Mouse (Mus musculus) stomach, embryonic 14.5 days (tissue): ENCODE measurements around the gene Adam3. TPM values are rescaled to one million over a fixed set of nuclear protein-coding genes. Genes with fewer than 3 reads are reported as not detected.

Source experiments
- ATAC-seq: fragments of 200-750 bp; cut with Nextera tagmentation; 2 replicates; pipeline ENCODE4 v1.8.0; 2017; ENCODE audit warnings: low read depth, moderate TSS enrichment; ENCODE audit not compliant: insufficient number of reproducible peaks, insufficient read depth, low FRiP score
- H3K27ac ChIP-seq: fragments of 300-500 bp; sonication (generic); 2 replicates; pipeline ENCODE4 v1.5.1; 2014; ENCODE audit warnings: mild to moderate bottlenecking, low read length, moderate library complexity, mixed read lengths
- H3K27me3 ChIP-seq: fragments of 300-500 bp; sonication (generic); 2 replicates; pipeline ENCODE4 v1.6.1; 2014; ENCODE audit warnings: low read length, control low read depth, mixed read lengths; ENCODE audit not compliant: control insufficient read depth, insufficient read depth
- H3K36me3 ChIP-seq: fragments of 300-500 bp; sonication (generic); 2 replicates; pipeline ENCODE4 v1.6.1; 2014; ENCODE audit warnings: mild to moderate bottlenecking, control low read depth, low read length, moderate library complexity, mixed read lengths; ENCODE audit not compliant: control insufficient read depth, insufficient read depth
- H3K4me1 ChIP-seq: fragments of 300-500 bp; sonication (generic); 2 replicates; pipeline ENCODE4 v1.6.1; 2014; ENCODE audit warnings: low read length, control low read depth, mixed read lengths; ENCODE audit not compliant: control insufficient read depth, insufficient read depth
- H3K4me2 ChIP-seq: fragments of 300-500 bp; sonication (generic); replicated peaks from 2 replicates; pipeline ENCODE4 v1.6.1; 2014; ENCODE audit warnings: low read depth, low read length, control low read depth
- H3K4me3 ChIP-seq: fragments of 300-500 bp; sonication (generic); 2 replicates; pipeline ENCODE4 v1.5.1; 2014; ENCODE audit warnings: low read depth, low read length, control low read depth
- H3K9ac ChIP-seq: fragments of 300-500 bp; sonication (generic); replicated peaks from 2 replicates; pipeline ENCODE4 v1.6.1; 2014; ENCODE audit warnings: low read depth, mild to moderate bottlenecking, control low read depth, low read length, moderate library complexity, mixed read lengths
- H3K9me3 ChIP-seq: fragments of 300-500 bp; sonication (generic); 2 replicates; pipeline ENCODE4 v1.6.1; 2016; ENCODE audit warnings: low read depth, low read length, control low read depth; ENCODE audit not compliant: control insufficient read depth
- WGBS: fragments of 180-500 bp; shearing (Covaris S2); extraction: QIAGEN DNeasy Blood & Tissue Kit; methylation state at CpG from one replicate; pipeline ENCODE4 v1.1.7; 2014; 5-methylcytosine and 5-hydroxymethylcytosine counted together
- polyA plus RNA-seq: library from polyadenylated mRNA; unstranded; fragments of >200 nt; fragmentation: Nextera tagmentation; extraction: Ambion mirVana; gene quantifications from 2 replicates; pipeline ENCODE4 v1.2.1, GENCODE M21; 2014

Gene Adam3
- polyA plus RNA-seq, result 0.10 TPM in 1 of 2 replicates, not detected in the other

DNA sequence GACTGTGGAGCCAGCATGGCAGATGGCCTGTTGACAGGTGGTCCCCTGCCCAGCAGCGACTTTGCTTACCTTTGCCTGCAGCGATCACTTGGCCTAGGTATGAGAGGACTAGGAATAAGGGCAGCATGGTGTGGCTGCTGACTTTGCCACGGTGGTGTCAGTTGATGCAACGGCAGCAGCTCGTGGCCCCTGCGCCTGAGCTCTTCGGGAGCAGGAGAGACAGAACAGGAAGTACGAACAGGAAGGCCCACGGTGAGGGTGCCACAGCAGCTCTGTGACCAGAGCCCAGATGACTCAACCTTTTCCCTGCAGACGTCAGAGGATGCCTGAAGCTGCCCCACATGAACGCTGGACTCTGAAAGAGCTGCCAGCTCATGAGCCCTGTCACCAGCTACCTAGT, at the start of gene Adam3:
Adam3 (minus strand) TSS at position 223 of the 400 bp plus-strand sequence.
- no peak within 1 kb of the TSS for H3K27ac ChIP-seq
- H3K4me1 ChIP-seq, result no peaks in the 10 kb centered on the region
- no peaks in the 10 kb centered on the region for H3K27me3 ChIP-seq
- no peak within 1 kb of the TSS for H3K9ac ChIP-seq
- ATAC-seq, result no peak
- H3K4me3 ChIP-seq, result no peak within 1 kb of the TSS
- H3K36me3 ChIP-seq, result no peaks in the 10 kb centered on the region
- no peak within 1 kb of the TSS for H3K4me2 ChIP-seq
- 45% methylated on average over 11 of the region's 11 CpGs for WGBS
- no peaks in the 10 kb centered on the region for H3K9me3 ChIP-seq

GRCm38 (mm10) chr8:24724886-24725626, 596 bp downstream of the Adam3 start:
- H3K4me2 ChIP-seq, result no peak overlapping the region
- no peaks in the 10 kb centered on the region for H3K9me3 ChIP-seq
- H3K27me3 ChIP-seq, result no peaks in the 10 kb centered on the region
- no peak overlapping the region for H3K27ac ChIP-seq
- no peak overlapping the region for H3K9ac ChIP-seq
- H3K4me3 ChIP-seq, result no peak overlapping the region
- 47% methylated on average over 16 of the region's 16 CpGs for WGBS
- no peaks in the 10 kb centered on the region for H3K36me3 ChIP-seq
- no peaks in the 10 kb centered on the region for H3K4me1 ChIP-seq
- ATAC-seq, result no peak

Other genes starting within 250 kb of the Adam3 start
- 0.42 and 0.86 TPM in 2 replicates for gene Adam5, start 98.5 kb upstream of the Adam3 start, polyA plus RNA-seq